Mouse (Mus musculus) heart, adult 2 months (tissue): Measurements from ENCODE around the gene Tmem107. TPM values are rescaled to one million over a fixed set of nuclear protein-coding genes. Genes with fewer than 3 reads are reported as not detected.

ENCODE experiments used
- DNase-seq, 2 experiments: peaks; one replicate each; pipeline ENCODE4 v3.0.0; 2021
- H3K27ac ChIP-seq: fragments of 200-600 bp; 2 replicates; pipeline ENCODE4 v1.8.1; 2022
- H3K27me3 ChIP-seq: fragments of 200-500 bp; 2 replicates; pipeline ENCODE4 v1.6.1; 2012; ENCODE audit warnings: mild to moderate bottlenecking, low read length, inconsistent platforms, mixed read lengths; ENCODE audit not compliant: control insufficient read depth, insufficient read depth
- H3K36me3 ChIP-seq: fragments of 200-500 bp; 2 replicates; pipeline ENCODE4 v1.6.1; 2012; ENCODE audit warnings: low read length, inconsistent platforms; ENCODE audit not compliant: control insufficient read depth, insufficient read depth
- H3K4me1 ChIP-seq: fragments of 200-500 bp; 2 replicates; pipeline ENCODE4 v1.6.1; 2011; ENCODE audit warnings: low read length; ENCODE audit not compliant: control insufficient read depth, insufficient read depth
- H3K4me3 ChIP-seq: fragments of 200-600 bp; 2 replicates; pipeline ENCODE4 v1.8.1; 2022
- H3K79me2 ChIP-seq: fragments of 200-500 bp; replicated peaks from 2 replicates; pipeline ENCODE4 v1.6.1; 2012; ENCODE audit warnings: mild to moderate bottlenecking, inconsistent platforms, low read length, moderate library complexity, mixed read lengths; ENCODE audit not compliant: control insufficient read depth, insufficient read depth
- H3K9ac ChIP-seq: fragments of 200-500 bp; 2 replicates; pipeline ENCODE4 v1.6.1; 2012; ENCODE audit warnings: low read depth, mild to moderate bottlenecking, control low read depth, inconsistent platforms, low read length, mixed read lengths
- CTCF ChIP-seq: fragments of 200-600 bp; IDR thresholded peaks from 2 replicates; pipeline ENCODE4 v1.8.1; 2022; ENCODE audit warnings: antibody characterized with exemption, mild to moderate bottlenecking, moderate library complexity
- EP300 ChIP-seq: fragments of 200-500 bp; IDR thresholded peaks from 2 replicates; pipeline ENCODE4 v1.6.1; 2011; ENCODE audit warnings: low read depth, low read length, control low read depth; ENCODE audit not compliant: insufficient read depth
- POLR2A ChIP-seq: fragments of 200-500 bp; IDR thresholded peaks from 2 replicates; pipeline ENCODE4 v1.6.1; 2011; ENCODE audit warnings: mild to moderate bottlenecking, low read depth, low read length, control low read depth; ENCODE audit not compliant: insufficient read depth
- WGBS: fragments of 180-500 bp; shearing (Covaris S2); methylation state at CpG from one replicate; pipeline ENCODE4 v1.1.7; 2018; 5-methylcytosine and 5-hydroxymethylcytosine counted together
- intact Hi-C: fragments of 180-260 bp; cut with DNase I; formaldehyde crosslinking; loops from one replicate; pipeline ENCODE4 v1.15.1; 2025
- long read RNA-seq: library from polyadenylated mRNA; stranded (forward); transcript quantifications from one replicate; pipeline ENCODE4 v2.0.0, GENCODE M21; 2021
- polyA plus RNA-seq: library from polyadenylated mRNA; depleted of rRNA; stranded (reverse); fragments of >200 nt; gene quantifications from 2 replicates; pipeline ENCODE4 v1.2.3, GENCODE M21; 2012; rRNA removed
- total RNA-seq, 2 experiments: library from RNA; stranded (reverse); gene quantifications; 2 replicates each; pipeline ENCODE4 v1.2.3; 2021

Tmem107 gene
- 1 to 10 TPM; 5.6 to 6.6 TPM for total RNA-seq
- polyA plus RNA-seq: 15.9 and 26.1 TPM in 2 replicates
- long read RNA-seq, partial matches to known transcripts: 0 of 3 reads
- long read RNA-seq, other reads (novel, unspliced or antisense): 0 of 3 reads

GRCm38 (mm10) chr11:69070590-69071222 is at the start of gene Tmem107:
Gene Tmem107 (plus strand): TSS chr11:69070806.
- no peaks in the 10 kb centered on the region for H3K27me3 ChIP-seq
- H3K9ac ChIP-seq: peak within 1 kb of the TSS; percentile 77
- TF ChIP-seq CTCF (peak; percentile 18; the same call in 1 of the 2 replicates), POLR2A (peak; percentile 98), EP300 (0 out of 2 replicates have a peak, but pooled peaks have one; percentile 10)
- under 1% methylated on average over 47 of the region's 47 CpGs for WGBS
- no peaks in the 10 kb centered on the region for H3K36me3 ChIP-seq
- no peaks in the 10 kb centered on the region for H3K79me2 ChIP-seq
- intact Hi-C loops: no loop called here
- H3K4me1 ChIP-seq: peaks cover 16% of the 10 kb centered on the region
- peak; percentile 93 to 96 for DNase-seq
- H3K27ac ChIP-seq: peak within 1 kb of the TSS; percentile 89
- H3K4me3 ChIP-seq: peak within 1 kb of the TSS; percentile 67

GRCm38 (mm10) chr11:69026562-69026961 is 44.0 kb upstream of the Tmem107 start:
- Histone ChIP-seq H3K4me1 (no peaks in the 10 kb centered on the region), H3K27me3 (no peaks in the 10 kb centered on the region), H3K36me3 (no peaks in the 10 kb centered on the region), H3K79me2 (no peaks in the 10 kb centered on the region), H3K4me3 (no peak overlapping the region), H3K9ac (no peak overlapping the region), H3K27ac (no peak overlapping the region)
- 80% methylated on average over 3 of the region's 3 CpGs for WGBS
- intact Hi-C loops: no loop called here
- DNase-seq: no peak
- no peak for TF ChIP-seq EP300
- TF ChIP-seq CTCF: no peak
- no peak for TF ChIP-seq POLR2A

- Histone ChIP-seq H3K9ac (no peak overlapping the region), H3K27me3 (no peaks in the 10 kb centered on the region), H3K4me1 (no peaks in the 10 kb centered on the region), H3K36me3 (no peaks in the 10 kb centered on the region), H3K4me3 (no peak overlapping the region), H3K27ac (no peak overlapping the region), H3K79me2 (no peaks in the 10 kb centered on the region)
- intact Hi-C loops: no loop called here
- TF ChIP-seq CTCF (peak; percentile 47), POLR2A (no peak), EP300 (no peak)
- 86% methylated on average over 2 of the region's 2 CpGs for WGBS
- DNase-seq: no peak
These were observed 41.8 kb upstream of the Tmem107 start for GRCm38 (mm10) chr11:69028805-69029204.

- Histone ChIP-seq H3K27me3 (no peaks in the 10 kb centered on the region), H3K4me1 (peaks cover 6% of the 10 kb centered on the region), H3K9ac (no peak overlapping the region), H3K4me3 (no peak overlapping the region), H3K27ac (no peak overlapping the region), H3K36me3 (no peaks in the 10 kb centered on the region), H3K79me2 (no peaks in the 10 kb centered on the region)
- DNase-seq: peak in 1 of 2 experiments; percentile 33
- intact Hi-C loops: no loop called here
- WGBS: 68% methylated on average over 9 of the region's 9 CpGs
- no peak for TF ChIP-seq CTCF
- TF ChIP-seq POLR2A: no peak
- no peak for TF ChIP-seq EP300
These were observed 37.1 kb upstream of the Tmem107 start for GRCm38 (mm10) chr11:69033552-69033951.

- intact Hi-C loops: no loop called here
- H3K36me3 ChIP-seq: no peaks in the 10 kb centered on the region
- DNase-seq: no peak
- no peak overlapping the region for H3K4me3 ChIP-seq
- no peak overlapping the region for H3K27ac ChIP-seq
- H3K79me2 ChIP-seq: no peaks in the 10 kb centered on the region
- H3K27me3 ChIP-seq: no peaks in the 10 kb centered on the region
- TF ChIP-seq EP300 (no peak), POLR2A (no peak), CTCF (no peak)
- 92% methylated on average over 3 of the region's 3 CpGs for WGBS
- peaks cover 10% of the 10 kb centered on the region for H3K4me1 ChIP-seq
- no peak overlapping the region for H3K9ac ChIP-seq
These were observed 36.0 kb upstream of the Tmem107 start for GRCm38 (mm10) chr11:69034585-69034984.

- DNase-seq: peak in 1 of 2 experiments; percentile 16
- H3K27ac ChIP-seq: peak overlapping the region; percentile 79
- peaks cover 10% of the 10 kb centered on the region for H3K4me1 ChIP-seq
- WGBS: 83% methylated on average over 9 of the region's 9 CpGs
- peak overlapping the region; percentile 62; the same call in 1 of the 2 replicates for H3K4me3 ChIP-seq
- no peaks in the 10 kb centered on the region for H3K27me3 ChIP-seq
- intact Hi-C loops: loop anchor here (5.0 kb wide), 1 partner anchor 68 kb away; the partner anchor contains the start of gene Slc25a35
- no peaks in the 10 kb centered on the region for H3K79me2 ChIP-seq
- no peak overlapping the region for H3K9ac ChIP-seq
- no peak for TF ChIP-seq EP300
- no peak for TF ChIP-seq CTCF
- no peak for TF ChIP-seq POLR2A
- no peaks in the 10 kb centered on the region for H3K36me3 ChIP-seq
These were observed 35.2 kb upstream of the Tmem107 start for GRCm38 (mm10) chr11:69035411-69035810.
